Mouse (Mus musculus): ENCODE measurements at regions not wholly inside any gene's neighbourhood (a gene's known extent, or its start where the extent isn't known, plus 50 kb on each side); places are given as distances from the start of the nearest gene placed in this dataset.

- ATAC-seq (replicated peaks; ENCODE audit: poor library complexity): no peak
Measured at GRCm38 (mm10) chr4:80691774-80692485, 142.0 kb upstream of the Tyrp1 start.

- ATAC-seq (replicated peaks; ENCODE audit: poor library complexity): peak; percentile 98
Measured at GRCm38 (mm10) chr4:80712698-80713097, 121.2 kb upstream of the Tyrp1 start.

- ATAC-seq (replicated peaks; ENCODE audit: poor library complexity): no peak
Measured at GRCm38 (mm10) chr4:80744975-80745734, 88.8 kb upstream of the Tyrp1 start.

- ATAC-seq (replicated peaks; ENCODE audit: poor library complexity): no peak
Measured at GRCm38 (mm10) chr4:80752259-80752658, 81.7 kb upstream of the Tyrp1 start.

- ATAC-seq (replicated peaks; ENCODE audit: poor library complexity): no peak
Measured at GRCm38 (mm10) chr4:80756114-80756513, 77.8 kb upstream of the Tyrp1 start.

- ATAC-seq (replicated peaks; ENCODE audit: poor library complexity): no peak
Measured at GRCm38 (mm10) chr4:80764024-80764423, 69.9 kb upstream of the Tyrp1 start.

DNA sequence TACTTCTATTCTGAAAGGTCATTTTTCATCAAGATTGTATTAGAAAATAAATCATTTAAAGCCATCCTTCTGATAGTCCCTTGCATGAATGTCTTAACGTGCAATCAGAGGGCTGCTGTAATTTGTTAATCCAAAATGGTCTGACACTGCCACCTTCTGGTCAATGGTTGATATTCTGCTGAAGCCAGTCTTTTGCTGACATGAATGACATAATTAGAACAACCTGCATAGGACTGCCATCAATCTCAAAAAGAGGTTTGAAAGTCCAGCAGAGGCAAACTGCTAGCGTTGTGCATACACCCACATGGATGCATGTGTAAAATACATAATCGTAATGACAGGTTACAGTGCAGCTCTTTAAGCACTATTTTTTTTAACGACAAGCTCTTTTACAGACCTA lies 68.1 kb upstream of the Tyrp1 start:
- peak; percentile 84 for ATAC-seq (replicated peaks; ENCODE audit: poor library complexity)

GRCm38 (mm10) chr4:80767447-80767846 lies 66.5 kb upstream of the Tyrp1 start:
- ATAC-seq (replicated peaks; ENCODE audit: poor library complexity): no peak

Measured in megakaryocyte progenitor cell, adult 5-6 weeks (primary cell).